Mouse (Mus musculus) T-helper 1 cell (primary cell): ENCODE measurements around the gene Ube2k.
"Not testable (repeated sequence)": the region's sequence is repeated elsewhere in the genome, so short reads cannot be mapped to it uniquely, and the experiment has no call there.

Experiments used
- in situ Hi-C: fragments of 300-600 bp; cut with MboI, MseI; formaldehyde crosslinking; loops from one replicate; pipeline ENCODE4 v1.15.1; 2025; ENCODE audit warnings: high pct_unique_total_duplicates

Ube2k gene

GRCm38 (mm10) chr5:65536751-65537419 is at the start of gene Ube2k, which contains the start of gene Smim14:
Gene Ube2k (plus strand): TSS chr5:65537233.
Gene Smim14 (minus strand): TSS chr5:65537184.
- in situ Hi-C loops: no loop called here

- in situ Hi-C loops: no loop called here
These were observed 49.7 kb upstream of the Ube2k start for GRCm38 (mm10) chr5:65487381-65487780.

GRCm38 (mm10) chr5:65488725-65489124 is 48.3 kb upstream of the Ube2k start:
- in situ Hi-C loops: no loop called here

- in situ Hi-C loops: no loop called here
These were observed 47.2 kb upstream of the Ube2k start for GRCm38 (mm10) chr5:65489830-65490229.

- in situ Hi-C loops: no loop called here
These were observed 45.0 kb upstream of the Ube2k start for GRCm38 (mm10) chr5:65491767-65492715.

GRCm38 (mm10) chr5:65492716-65493531 is 44.1 kb upstream of the Ube2k start, which contains the start of gene Gm43552:
Gene Gm43552 (minus strand): TSS chr5:65492833.
- in situ Hi-C loops: no loop called here

- in situ Hi-C loops: loop anchor here (5.0 kb wide), 1 partner anchor 63 kb away; the partner anchor contains the start of gene Ugdh
These were observed 36.8 kb upstream of the Ube2k start for GRCm38 (mm10) chr5:65500231-65500630.

- in situ Hi-C loops: loop anchor here (5.0 kb wide), 1 partner anchor 64 kb away; the partner anchor contains the start of gene Ugdh
These were observed 35.6 kb upstream of the Ube2k start for GRCm38 (mm10) chr5:65501407-65501806.

- in situ Hi-C loops: no loop called here
These were observed 31.2 kb upstream of the Ube2k start for GRCm38 (mm10) chr5:65505786-65506185.

- in situ Hi-C loops: no loop called here
These were observed 28.6 kb upstream of the Ube2k start for GRCm38 (mm10) chr5:65508395-65508794.

- in situ Hi-C loops: no loop called here
These were observed 23.5 kb upstream of the Ube2k start for GRCm38 (mm10) chr5:65513506-65513905.

GRCm38 (mm10) chr5:65514635-65515278 is 22.3 kb upstream of the Ube2k start:
- in situ Hi-C loops: no loop called here

- in situ Hi-C loops: no loop called here
These were observed 15.2 kb upstream of the Ube2k start for GRCm38 (mm10) chr5:65521803-65522202.

GRCm38 (mm10) chr5:65524831-65525230 is 12.2 kb upstream of the Ube2k start:
- in situ Hi-C loops: no loop called here

- in situ Hi-C loops: no loop called here
These were observed 11.2 kb upstream of the Ube2k start for GRCm38 (mm10) chr5:65525674-65526443.

GRCm38 (mm10) chr5:65531283-65531682 is 5.8 kb upstream of the Ube2k start:
- in situ Hi-C loops: loop anchor here (5.0 kb wide), 1 partner anchor 49 kb away; no protein-coding TSS in a partner anchor

- in situ Hi-C loops: loop anchor here (5.0 kb wide), 1 partner anchor 52 kb away; no protein-coding TSS in a partner anchor
These were observed 2.5 kb upstream of the Ube2k start for GRCm38 (mm10) chr5:65534496-65534895.

GRCm38 (mm10) chr5:65535457-65536067 is 1.5 kb upstream of the Ube2k start:
- in situ Hi-C loops: no loop called here

GRCm38 (mm10) chr5:65536068-65536465 is 966 bp upstream of the Ube2k start:
- in situ Hi-C loops: not testable (repeated sequence)
